27 mouse cellular contexts compared by ENCODE assay signal in genomic region chr11:53144506-53144905, GRCm38 (mm10).
"Had no signal": no experiment of that assay in that cellular context is flagged by ENCODE, and none has a peak within 500 bp of the region (broad histone marks: within the 10 kb centered on the region; RNA-seq: fewer than 3 reads in every experiment).

No protein-coding gene starts in this region.

- H3K9me3 ChIP-seq: heart, embryonic 13.5 days; heart, embryonic 15.5 days; hindbrain, embryonic 13.5 days; hindbrain, embryonic 15.5 days; kidney, embryonic 15.5 days; limb, embryonic 13.5 days; limb, embryonic 15.5 days; liver, embryonic 12.5 days had no signal

- H3K27me3 ChIP-seq: heart, embryonic 13.5 days; heart, embryonic 15.5 days; hindbrain, embryonic 13.5 days; limb, embryonic 13.5 days; limb, embryonic 15.5 days; liver, embryonic 12.5 days had no signal

- H3K9ac ChIP-seq: heart, embryonic 13.5 days; heart, embryonic 15.5 days; hindbrain, embryonic 13.5 days; hindbrain, embryonic 15.5 days; kidney, embryonic 15.5 days; limb, embryonic 13.5 days; limb, embryonic 15.5 days; liver, embryonic 12.5 days; liver, embryonic 14.5 days had no signal

- H3K4me1 ChIP-seq: heart, embryonic 13.5 days; heart, embryonic 15.5 days; kidney, embryonic 15.5 days; limb, embryonic 13.5 days; limb, embryonic 15.5 days; liver, embryonic 12.5 days had no signal

- H3K36me3 ChIP-seq: heart, embryonic 13.5 days; heart, embryonic 15.5 days; hindbrain, embryonic 13.5 days; hindbrain, embryonic 15.5 days; kidney, embryonic 15.5 days; limb, embryonic 13.5 days; limb, embryonic 15.5 days; liver, embryonic 12.5 days had no signal

- ATAC-seq: hindbrain, postnatal 0 days; intestine, embryonic 16.5 days; liver, embryonic 12.5 days had no signal

- H3K27ac ChIP-seq: heart, adult 2 months; heart, embryonic 13.5 days; heart, embryonic 15.5 days; hindbrain, postnatal 0 days; kidney, embryonic 15.5 days; layer of hippocampus, adult 2 months; left cerebral cortex, adult 2 months; limb, embryonic 13.5 days; limb, embryonic 15.5 days; liver, embryonic 12.5 days; liver, embryonic 14.5 days had no signal

- H3K4me2 ChIP-seq: heart, embryonic 11.5 days; heart, embryonic 13.5 days; heart, embryonic 15.5 days; hindbrain, embryonic 13.5 days; hindbrain, embryonic 15.5 days; kidney, embryonic 15.5 days; limb, embryonic 13.5 days; limb, embryonic 15.5 days; liver, embryonic 12.5 days had no signal

- H3K4me3 ChIP-seq: heart, adult 2 months; heart, embryonic 13.5 days; heart, embryonic 15.5 days; hindbrain, embryonic 13.5 days; hindbrain, embryonic 15.5 days; kidney, embryonic 15.5 days; layer of hippocampus, adult 2 months; left cerebral cortex, adult 2 months; limb, embryonic 13.5 days; limb, embryonic 15.5 days; liver, embryonic 12.5 days had no signal

- DNase-seq: gastrocnemius, postnatal 14 days; gastrocnemius, postnatal 36 days; heart, adult 11 months; heart, adult 2 months; heart, postnatal 14 days; heart, postnatal 36 days; kidney, adult 11 months; kidney, adult 2 months; kidney, adult 9 months; kidney, postnatal 10 days; kidney, postnatal 25 days; kidney, postnatal 4 days; lung, adult 18-20 months had no signal
